16 mouse cellular contexts compared by ENCODE assay signal in the genomic region with DNA sequence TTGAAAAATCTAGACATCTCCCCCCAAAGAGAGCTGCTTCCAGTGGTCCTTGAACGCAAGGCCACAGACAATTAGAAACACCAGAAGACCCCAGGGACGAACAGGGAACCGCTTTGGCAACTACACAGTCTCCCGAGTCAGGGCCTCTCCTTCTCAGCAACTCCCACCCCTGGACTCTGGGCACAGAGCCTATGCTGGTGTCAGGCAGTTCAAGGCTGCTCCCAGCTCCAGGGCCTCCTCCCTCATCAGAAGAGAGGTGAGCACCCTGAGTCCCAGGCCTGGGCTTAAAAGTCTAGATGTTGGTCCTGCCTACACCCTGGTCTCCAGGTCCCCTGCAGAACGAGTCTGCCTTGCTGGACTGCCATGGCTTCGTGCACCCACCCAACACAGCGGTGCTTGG. TPM values are rescaled to one million over a fixed set of nuclear protein-coding genes. Genes with fewer than 3 reads are reported as not detected.
DNase-seq lines count a peak whose midpoint lies in the region; ATAC-seq and TF ChIP-seq lines count a peak whose summit lies in the region.
"Had no signal": no experiment of that assay in that cellular context is flagged by ENCODE, and none has a peak within 500 bp of the region (broad histone marks: within the 10 kb centered on the region; RNA-seq: fewer than 3 reads in every experiment).

No protein-coding gene starts in this region.

- no peak overlapping the region for H3K4me3 ChIP-seq in hindbrain, embryonic 12.5 days
- H3K4me3 ChIP-seq in hindbrain, embryonic 16.5 days (ENCODE audit: low read length) = no peak overlapping the region
- H3K4me3 ChIP-seq in neural tube, embryonic 13.5 days = no peak overlapping the region
- H3K4me3 ChIP-seq in stomach, postnatal 0 days (ENCODE audit: low read depth, low read length) = no peak overlapping the region
- no peak overlapping the region for H3K4me3 ChIP-seq in liver, postnatal 0 days (ENCODE audit: low read depth, low read length)
- H3K4me3 ChIP-seq: neural tube, embryonic 12.5 days had no signal

- no peak for DNase-seq in neural tube, embryonic 10.5 days (ENCODE audit: extremely low spot score, low spot score)
- peak; percentile 78 to 81 for DNase-seq in adrenal gland, postnatal 36 days
- DNase-seq in stomach, postnatal 0 days (ENCODE audit: low spot score) = no peak
- DNase-seq in liver, postnatal 0 days = no peak
- DNase-seq: cerebellum, adult 11 months; cerebellum, postnatal 36 days; gastrocnemius, postnatal 25 days; layer of hippocampus, postnatal 36 days; lung, postnatal 4 days; right cerebral cortex, adult 18-20 months; thymus, adult 2 months had no signal

- no peak for ATAC-seq in hindbrain, embryonic 12.5 days (ENCODE audit: low FRiP score)
- no peak for ATAC-seq in hindbrain, embryonic 16.5 days
- no peak for ATAC-seq in neural tube, embryonic 13.5 days (ENCODE audit: low read depth)
- no peak for ATAC-seq in stomach, postnatal 0 days (ENCODE audit: low FRiP score, low TSS enrichment)
- no peak for ATAC-seq in liver, postnatal 0 days
- ATAC-seq: hindbrain, postnatal 0 days had no signal

- H3K36me3 ChIP-seq in hindbrain, embryonic 12.5 days = peaks cover 28% of the 10 kb centered on the region; the same call in 1 of the 2 replicates
- no peaks in the 10 kb centered on the region; the same call in 1 of the 2 replicates for H3K36me3 ChIP-seq in hindbrain, embryonic 16.5 days (ENCODE audit: control insufficient read depth, insufficient read depth, low read length)
- peaks cover 40% of the 10 kb centered on the region for H3K36me3 ChIP-seq in neural tube, embryonic 13.5 days
- H3K36me3 ChIP-seq in stomach, postnatal 0 days (ENCODE audit: control insufficient read depth, insufficient read depth, low read length) = no peaks in the 10 kb centered on the region
- H3K36me3 ChIP-seq in liver, postnatal 0 days (replicated peaks; ENCODE audit: insufficient read depth, low read length) = no peaks in the 10 kb centered on the region

- no peak for TF ChIP-seq CTCF in stomach, postnatal 0 days (IDR thresholded peaks at IDR 0.05; ENCODE audit: low read depth)
- TF ChIP-seq CTCF in liver, postnatal 0 days (IDR thresholded peaks at IDR 0.05; ENCODE audit: low read depth) = no peak

- WGBS in hindbrain, embryonic 12.5 days = 84% methylated on average over 7 of the region's 7 CpGs
- WGBS in hindbrain, embryonic 16.5 days = 62% methylated on average over 7 of the region's 7 CpGs
- 80% methylated on average over 7 of the region's 7 CpGs for WGBS in neural tube, embryonic 13.5 days
- 59% methylated on average over 7 of the region's 7 CpGs for WGBS in stomach, postnatal 0 days
- WGBS in liver, postnatal 0 days (ENCODE audit: insufficient replicate concordance) = 71% methylated on average over 7 of the region's 7 CpGs

- peak overlapping the region; percentile 44 for H3K27ac ChIP-seq in hindbrain, embryonic 12.5 days
- H3K27ac ChIP-seq in hindbrain, embryonic 16.5 days (ENCODE audit: low read depth, low read length) = no peak overlapping the region
- H3K27ac ChIP-seq in neural tube, embryonic 13.5 days (replicated peaks) = 0 out of 2 replicates have a peak overlapping the region, but pooled peaks have one; percentile 13
- H3K27ac ChIP-seq in stomach, postnatal 0 days (replicated peaks) = 0 out of 2 replicates have a peak overlapping the region, but pooled peaks have one; percentile 45
- H3K27ac ChIP-seq in liver, postnatal 0 days (ENCODE audit: low read depth) = no peak overlapping the region
- H3K27ac ChIP-seq: hindbrain, postnatal 0 days; neural tube, embryonic 12.5 days had no signal

- peaks cover 71% of the 10 kb centered on the region for H3K4me1 ChIP-seq in hindbrain, embryonic 12.5 days
- H3K4me1 ChIP-seq in hindbrain, embryonic 16.5 days (ENCODE audit: control insufficient read depth, insufficient read depth, low read depth, low read length) = peaks cover 42% of the 10 kb centered on the region
- H3K4me1 ChIP-seq in neural tube, embryonic 13.5 days (replicated peaks) = peaks cover 76% of the 10 kb centered on the region
- peaks cover 9% of the 10 kb centered on the region; the same call in 1 of the 2 replicates for H3K4me1 ChIP-seq in stomach, postnatal 0 days (replicated peaks; ENCODE audit: control insufficient read depth, insufficient read depth)
- H3K4me1 ChIP-seq in liver, postnatal 0 days (ENCODE audit: insufficient read depth) = peaks cover 26% of the 10 kb centered on the region

- H3K9ac ChIP-seq in hindbrain, embryonic 12.5 days = no peak overlapping the region
- no peak overlapping the region for H3K9ac ChIP-seq in hindbrain, embryonic 16.5 days (ENCODE audit: low read depth, low read length)
- H3K9ac ChIP-seq in neural tube, embryonic 13.5 days = 0 out of 2 replicates have a peak overlapping the region, but pooled peaks have one; percentile 43
- H3K9ac ChIP-seq in stomach, postnatal 0 days (ENCODE audit: low read length) = no peak overlapping the region
- no peak overlapping the region for H3K9ac ChIP-seq in liver, postnatal 0 days (replicated peaks)
- H3K9ac ChIP-seq: neural tube, embryonic 12.5 days had no signal

- H3K9me3 ChIP-seq in hindbrain, embryonic 12.5 days (replicated peaks) = no peaks in the 10 kb centered on the region
- no peaks in the 10 kb centered on the region for H3K9me3 ChIP-seq in hindbrain, embryonic 16.5 days (ENCODE audit: control insufficient read depth, low read length)
- H3K9me3 ChIP-seq in neural tube, embryonic 13.5 days = no peaks in the 10 kb centered on the region
- H3K9me3 ChIP-seq in stomach, postnatal 0 days (ENCODE audit: control insufficient read depth, low read length) = no peaks in the 10 kb centered on the region
- H3K9me3 ChIP-seq in liver, postnatal 0 days (ENCODE audit: low read length) = no peaks in the 10 kb centered on the region
- H3K9me3 ChIP-seq: neural tube, embryonic 12.5 days had no signal

- H3K27me3 ChIP-seq in hindbrain, embryonic 12.5 days = no peaks in the 10 kb centered on the region
- H3K27me3 ChIP-seq in hindbrain, embryonic 16.5 days (replicated peaks; ENCODE audit: control insufficient read depth, insufficient read depth, low read length) = no peaks in the 10 kb centered on the region
- no peaks in the 10 kb centered on the region for H3K27me3 ChIP-seq in neural tube, embryonic 13.5 days
- H3K27me3 ChIP-seq in stomach, postnatal 0 days (ENCODE audit: control insufficient read depth, insufficient read depth, low read length) = no peaks in the 10 kb centered on the region
- H3K27me3 ChIP-seq in liver, postnatal 0 days (ENCODE audit: insufficient read depth, low read length) = no peaks in the 10 kb centered on the region
- H3K27me3 ChIP-seq: neural tube, embryonic 12.5 days had no signal

- no peak for TF ChIP-seq EP300 in stomach, postnatal 0 days (optimal IDR thresholded peaks at IDR 0.05)
- TF ChIP-seq EP300 in liver, postnatal 0 days (IDR thresholded peaks at IDR 0.05; ENCODE audit: low read depth) = no peak

- H3K4me2 ChIP-seq in hindbrain, embryonic 12.5 days (replicated peaks) = no peak overlapping the region
- H3K4me2 ChIP-seq in hindbrain, embryonic 16.5 days (ENCODE audit: low read length) = no peak overlapping the region
- no peak overlapping the region for H3K4me2 ChIP-seq in neural tube, embryonic 13.5 days
- no peak overlapping the region for H3K4me2 ChIP-seq in stomach, postnatal 0 days (replicated peaks; ENCODE audit: low read depth)
- no peak overlapping the region for H3K4me2 ChIP-seq in liver, postnatal 0 days (ENCODE audit: low read depth, low read length)
- H3K4me2 ChIP-seq: neural tube, embryonic 12.5 days had no signal

RNA-seq across cellular contexts. Expression of a gene that starts 10.7 kb away (rescaled TPM):
- polyA plus RNA-seq in hindbrain, embryonic 12.5 days (2016; fragmentation: Nextera tagmentation; extraction: Ambion mirVana) = 131 and 137 TPM in 2 replicates
- polyA plus RNA-seq in hindbrain, embryonic 16.5 days (2015; fragmentation: Nextera tagmentation; extraction: Ambion mirVana) = 71.7 and 88.1 TPM in 2 replicates
- 81.1 and 82.2 TPM in 2 replicates for polyA plus RNA-seq in neural tube, embryonic 13.5 days (2015; fragmentation: Nextera tagmentation; extraction: Ambion mirVana)
- 10 to 100 TPM; 47.2 to 91.8 TPM for total RNA-seq in adrenal gland, postnatal 36 days (2021)
- polyA plus RNA-seq in stomach, postnatal 0 days (2015; fragmentation: Nextera tagmentation; extraction: Ambion mirVana) = 30.1 and 34.1 TPM in 2 replicates
- 10.3 and 11.8 TPM in 2 replicates for polyA plus RNA-seq in liver, postnatal 0 days (2015; fragmentation: Nextera tagmentation; extraction: Ambion mirVana)

Comparison
In these comparisons a context has a peak if more than half of its experiments do, and no peak if none do; other contexts are left out.
1. H3K27ac ChIP-seq: peak in hindbrain, embryonic 12.5 days (single experiment), neural tube, embryonic 13.5 days (single experiment) and stomach, postnatal 0 days (single experiment); none in hindbrain, embryonic 16.5 days (single experiment) and liver, postnatal 0 days (single experiment).
2. DNase-seq: peak in adrenal gland, postnatal 36 days (2 of 2); none in neural tube, embryonic 10.5 days (single experiment), stomach, postnatal 0 days (single experiment) and liver, postnatal 0 days (single experiment).